Mouse (Mus musculus): Measurements from ENCODE around the gene Dock8. TPM values are rescaled to one million over a fixed set of nuclear protein-coding genes. Genes with fewer than 3 reads are reported as not detected.

Gene Dock8
- polyA plus RNA-seq, 1 experiment, result 5.8 TPM

DNA sequence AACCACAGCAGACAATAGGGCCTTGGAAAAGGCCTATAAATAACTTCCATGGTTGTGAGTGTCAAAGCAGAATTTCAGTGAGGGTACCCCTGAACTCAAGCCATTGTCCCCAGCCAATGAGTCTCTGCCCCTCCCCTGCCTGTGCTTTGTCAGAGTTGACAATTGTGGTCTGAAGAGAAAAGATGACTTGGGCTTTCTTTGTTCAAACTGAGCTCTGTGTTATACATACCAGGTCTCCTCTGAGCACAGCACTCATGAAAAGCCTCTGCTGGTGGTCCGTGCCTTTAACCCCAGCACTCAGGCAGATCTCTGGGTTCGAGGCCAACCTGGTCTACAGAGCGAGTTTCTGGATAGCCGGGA lies 231.6 kb downstream of the Dock8 start:
- WGBS, result 83% methylated on average over 4 of the region's 4 CpGs
- DNase-seq (ENCODE audit: low read depth, low spot score), result no peak

- DNase-seq (ENCODE audit: low read depth, low spot score), result no peak
- WGBS, result 83% methylated on average over 10 of the region's 10 CpGs
Measured at GRCm38 (mm10) chr19:25232032-25232431, 232.7 kb downstream of the Dock8 start.

GRCm38 (mm10) chr19:25236596-25237491 lies 237.5 kb downstream of the Dock8 start, which contains the start of gene Kank1:
Gene Kank1, plus strand, starts transcription at chr19:25236975.
- DNase-seq (ENCODE audit: low read depth, low spot score), result no peak

DNA sequence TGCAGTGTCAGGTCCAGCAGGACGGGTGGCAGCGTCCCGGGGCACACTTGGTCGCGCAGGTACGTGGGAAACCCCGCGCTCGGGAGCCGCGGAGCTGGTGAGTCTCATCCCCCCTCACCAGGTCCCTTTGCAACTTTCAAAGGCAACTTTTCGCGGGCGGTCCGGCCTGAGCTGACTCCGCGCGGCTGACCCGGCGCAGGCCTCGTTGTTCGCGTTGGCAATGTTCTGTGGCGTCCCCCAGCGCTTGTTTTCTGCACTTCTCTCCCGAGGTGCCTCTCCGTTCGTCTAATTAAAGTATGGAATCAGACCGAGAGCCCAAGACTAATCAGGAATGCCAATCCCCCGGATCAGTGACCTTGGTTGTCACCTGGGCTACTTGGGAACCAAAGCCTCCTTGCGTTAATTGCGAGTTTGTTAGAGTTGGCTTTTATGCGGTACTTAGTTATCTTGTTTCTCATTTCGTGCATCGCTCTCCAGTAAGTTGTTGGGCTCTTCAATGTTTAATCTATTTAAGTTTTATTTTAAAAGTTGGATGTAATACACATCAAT lies 238.2 kb downstream of the Dock8 start:
- DNase-seq (ENCODE audit: low read depth, low spot score), result no peak
- 2% methylated on average over 35 of the region's 35 CpGs for WGBS

More at GRCm38 (mm10) chr19:25236596-25237491, 237.5 kb downstream of the Dock8 start, which contains the start of gene Kank1:
- WGBS, result under 1% methylated on average over 76 of the region's 76 CpGs

GRCm38 (mm10) chr19:25238121-25238520 lies 238.8 kb downstream of the Dock8 start:
- 13% methylated on average over 13 of the region's 13 CpGs for WGBS
- no peak for DNase-seq (ENCODE audit: low read depth, low spot score)

GRCm38 (mm10) chr19:25243566-25243965 lies 244.2 kb downstream of the Dock8 start:
- no peak for DNase-seq (ENCODE audit: low read depth, low spot score)
- WGBS, result 28% methylated on average over 4 of the region's 4 CpGs

- 46% methylated on average over 8 of the region's 8 CpGs for WGBS
- no peak for DNase-seq (ENCODE audit: low read depth, low spot score)
Measured at GRCm38 (mm10) chr19:25246062-25246461, 246.7 kb downstream of the Dock8 start.

DNA sequence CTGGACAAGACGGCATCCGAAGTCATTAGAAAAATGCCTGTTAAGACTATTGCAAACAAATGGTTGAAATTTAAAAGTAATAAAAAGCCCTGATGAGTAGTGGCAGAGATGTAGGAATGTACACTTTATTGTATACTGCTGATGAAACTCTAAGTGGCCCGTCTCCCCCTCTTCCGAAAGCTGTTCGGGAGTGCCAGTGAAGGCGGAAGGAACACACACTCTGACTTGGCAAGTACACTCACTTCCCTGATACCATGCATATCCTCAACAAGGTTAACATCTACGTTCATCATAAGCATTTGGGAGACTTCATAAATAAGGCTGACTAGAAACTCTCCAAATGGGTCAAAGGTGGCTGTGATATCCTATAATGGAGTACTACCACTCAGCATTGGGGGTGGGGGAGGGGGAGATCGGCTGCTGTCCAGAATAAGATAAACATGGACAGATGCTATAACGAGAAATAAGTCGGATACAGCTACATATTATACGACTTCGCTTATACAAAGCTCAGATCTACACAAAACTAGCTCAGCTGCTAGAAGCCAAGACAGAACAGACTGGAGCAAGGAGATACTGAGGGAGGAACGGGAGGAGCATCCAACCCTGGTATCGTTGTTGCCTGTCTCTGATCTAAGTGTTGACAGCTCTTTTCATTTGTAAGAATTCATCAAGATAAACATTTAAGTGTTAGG lies 248.7 kb downstream of the Dock8 start:
- WGBS, result 25% methylated on average over 14 of the region's 14 CpGs
- DNase-seq (ENCODE audit: low read depth, low spot score), result no peak

DNA sequence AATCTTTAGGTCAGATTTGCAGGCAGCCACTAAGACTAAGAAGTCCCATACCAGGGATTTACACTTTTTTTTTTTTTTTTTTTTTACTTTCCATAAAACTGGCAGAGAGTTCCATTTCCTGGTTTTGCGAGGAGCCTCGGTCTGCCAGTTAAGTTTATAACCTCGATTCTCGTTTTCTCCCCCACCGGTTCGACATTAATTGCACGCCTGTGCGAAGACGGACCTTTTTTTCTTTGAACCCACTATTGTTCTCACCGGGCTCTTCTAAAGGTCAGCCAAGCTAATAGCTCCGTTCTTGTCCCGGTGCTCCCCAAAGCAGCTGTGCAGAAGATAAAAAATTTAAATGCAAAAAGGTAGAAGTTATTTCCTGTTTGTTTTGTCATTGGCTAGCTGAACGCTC lies 249.9 kb downstream of the Dock8 start:
- 11% methylated on average over 13 of the region's 13 CpGs for WGBS
- no peak for DNase-seq (ENCODE audit: low read depth, low spot score)

DNA sequence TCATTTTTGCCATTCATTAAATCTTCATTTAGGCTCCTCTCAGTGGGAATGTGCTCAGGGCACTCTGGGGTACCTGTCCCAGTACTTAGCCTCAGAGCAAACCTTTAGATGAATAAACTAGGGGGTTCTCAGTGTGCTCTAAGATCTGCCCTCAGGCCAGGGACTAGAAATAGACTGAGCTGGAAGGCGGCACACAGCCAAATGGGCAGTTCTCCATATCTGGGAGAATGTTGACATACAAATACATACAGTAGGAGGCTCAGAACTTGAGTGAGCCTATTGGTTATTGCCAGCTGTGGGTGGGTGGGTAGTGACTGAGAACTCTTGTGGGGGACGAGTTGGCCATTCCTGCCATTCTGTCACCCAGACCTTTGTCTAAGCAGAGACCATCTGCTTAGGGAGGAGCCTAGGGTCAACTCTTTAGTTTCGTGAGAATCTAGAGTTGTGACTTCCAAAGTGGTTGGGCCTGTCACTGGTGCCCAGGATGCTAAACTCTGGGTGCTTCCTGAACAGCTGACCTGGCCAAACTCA lies 252.3 kb downstream of the Dock8 start:
- WGBS, result 51% methylated on average over 3 of the region's 3 CpGs
- DNase-seq (ENCODE audit: low read depth, low spot score), result no peak

Other genes with a start within 250 kb of the Dock8 start
- 36.3 and 40.2 TPM in 2 replicates for gene Pgm5, start 137.7 kb upstream of the Dock8 start, polyA plus RNA-seq (2012; rRNA removed)
- 57.5 and 59.1 TPM in 2 replicates for gene Gm10053, start 123.8 kb upstream of the Dock8 start, polyA plus RNA-seq (2012; rRNA removed)
- not detected in 2 replicates for gene Foxd4, start 98.3 kb upstream of the Dock8 start, polyA plus RNA-seq (2012; rRNA removed)
- 1.3 and 1.6 TPM in 2 replicates for gene Cbwd1, start 37.9 kb upstream of the Dock8 start, polyA plus RNA-seq (2012; rRNA removed)
- gene Kank1, start 237.4 kb downstream of the Dock8 start, polyA plus RNA-seq (2012; rRNA removed), result 11.3 and 15.9 TPM in 2 replicates